Mouse (Mus musculus): ENCODE data around the gene Izumo2. TPM values are rescaled to one million over a fixed set of nuclear protein-coding genes. Genes with fewer than 3 reads are reported as not detected.

The Izumo2 gene
- total and polyA plus RNA-seq, 3 experiments = not detected

GRCm38 (mm10) chr7:44676611-44677010 lies 31.9 kb upstream of the Izumo2 start (continued):
- TF ChIP-seq MAFK (IDR thresholded peaks at IDR 0.05; ENCODE audit: borderline replicate concordance, low read depth, low read length) = no peak
- TF ChIP-seq TCF12 (IDR thresholded peaks at IDR 0.05; ENCODE audit: low read depth, low read length) = no peak
- TF ChIP-seq ZMIZ1 (IDR thresholded peaks at IDR 0.05; ENCODE audit: low read depth, low read length) = no peak
- no peak for TF ChIP-seq MEF2A (IDR thresholded peaks at IDR 0.05; ENCODE audit: extremely low read depth, insufficient replicate concordance, low read depth, low read length, poor library complexity, severe bottlenecking)

- no peak for DNase-seq (ENCODE audit: low read depth, low spot score)
- Histone ChIP-seq H3K4me3 (ENCODE audit: control insufficient read depth in 1 of 2, insufficient read depth in 1 of 2, low read depth in 2 of 2, low read length in 2 of 2) (no peak overlapping the region), H3K4me1 (ENCODE audit: control insufficient read depth in 1 of 2, insufficient read depth in 2 of 2, low read length in 2 of 2) (peaks cover 0 to 6% of the 10 kb centered on the region in 2 experiments; a peak in 1 of 4 replicates), H3K9me3 (replicated peaks; ENCODE audit: insufficient read depth, low read length) (no peaks in the 10 kb centered on the region), H3K36me3 (ENCODE audit: control insufficient read depth in 1 of 2, insufficient read depth in 2 of 2, low read length in 2 of 2) (no peaks in the 10 kb centered on the region), H3K27ac (ENCODE audit: control insufficient read depth, low read depth, low read length) (no peak overlapping the region), H3K27me3 (ENCODE audit: control insufficient read depth in 1 of 2, insufficient read depth in 2 of 2, low read length in 2 of 2) (no peaks in the 10 kb centered on the region), H3K79me2 (ENCODE audit: control insufficient read depth, insufficient read depth, low read length, poor library complexity) (no peaks in the 10 kb centered on the region), H3K9ac (ENCODE audit: control insufficient read depth, low read depth, low read length, poor library complexity, severe bottlenecking) (no peak overlapping the region)
- TF ChIP-seq MXI1 (IDR thresholded peaks at IDR 0.05; ENCODE audit: low read depth, low read length) (no peak), KAT2A (conservative IDR thresholded peaks at IDR 0.05; ENCODE audit: low read depth, low read length) (no peak), POLR2A (IDR thresholded peaks at IDR 0.05; ENCODE audit: control insufficient read depth in 1 of 2, insufficient read depth in 1 of 2, low read depth in 1 of 2, low read length in 2 of 2, poor library complexity in 1 of 2) (no peak), UBTF (IDR thresholded peaks at IDR 0.05; ENCODE audit: borderline replicate concordance, insufficient read depth, low read depth, low read length) (no peak), CTCF (IDR thresholded peaks at IDR 0.05 in 2 of 3, conservative IDR thresholded peaks at IDR 0.05 in 1 of 3; ENCODE audit: control insufficient read depth in 1 of 3, insufficient read depth in 1 of 3, low read depth in 2 of 3, low read length in 3 of 3, poor library complexity in 1 of 3, severe bottlenecking in 1 of 3) (no peak), ELF1 (IDR thresholded peaks at IDR 0.05; ENCODE audit: low read depth, low read length) (no peak), E2F4 (IDR thresholded peaks at IDR 0.05; ENCODE audit: borderline replicate concordance, low read depth, low read length) (no peak)
Observed at GRCm38 (mm10) chr7:44683656-44684055, 24.9 kb upstream of the Izumo2 start.

- TF ChIP-seq ETS1 (IDR thresholded peaks at IDR 0.05; ENCODE audit: low read depth, low read length) (0 out of 2 replicates have a peak, but pooled peaks have one; percentile 20), GATA1 (IDR thresholded peaks at IDR 0.05; ENCODE audit: low read depth, low read length) (no peak)
- no peaks in the 10 kb centered on the region for H3K27me3 ChIP-seq (ENCODE audit: control insufficient read depth in 1 of 2, insufficient read depth in 2 of 2, low read length in 2 of 2)
- no peak overlapping the region for H3K4me3 ChIP-seq (ENCODE audit: control insufficient read depth in 1 of 2, insufficient read depth in 1 of 2, low read depth in 2 of 2, low read length in 2 of 2)
- H3K9ac ChIP-seq (ENCODE audit: control insufficient read depth, low read depth, low read length, poor library complexity, severe bottlenecking) = no peak overlapping the region
- H3K79me2 ChIP-seq (ENCODE audit: control insufficient read depth, insufficient read depth, low read length, poor library complexity) = no peaks in the 10 kb centered on the region
- no peak overlapping the region for H3K27ac ChIP-seq (ENCODE audit: control insufficient read depth, low read depth, low read length)
- no peaks in the 10 kb centered on the region for H3K36me3 ChIP-seq (ENCODE audit: control insufficient read depth in 1 of 2, insufficient read depth in 2 of 2, low read length in 2 of 2)
- no peaks in the 10 kb centered on the region for H3K9me3 ChIP-seq (replicated peaks; ENCODE audit: insufficient read depth, low read length)
- no peak for DNase-seq (ENCODE audit: low read depth, low spot score)
- H3K4me1 ChIP-seq (ENCODE audit: control insufficient read depth in 1 of 2, insufficient read depth in 2 of 2, low read length in 2 of 2) = peaks cover 0 to 6% of the 10 kb centered on the region in 2 experiments; a peak in 1 of 4 replicates
Observed at GRCm38 (mm10) chr7:44685531-44686402, 22.8 kb upstream of the Izumo2 start.

Data from MEL (cell line).